Mouse (Mus musculus) liver, adult 2 months (tissue): ENCODE results near the gene Myo1a. TPM values are rescaled to one million over a fixed set of nuclear protein-coding genes. Genes with fewer than 3 reads are reported as not detected.

Source experiments
- DNase-seq: peaks from one replicate; pipeline ENCODE4 v3.0.0-alpha.2; 2011; ENCODE audit warnings: low read depth, low spot score; ENCODE audit errors: extremely low read depth
- H3K27ac ChIP-seq: fragments of 200-500 bp; replicated peaks from 2 replicates; pipeline ENCODE4 v1.5.1; 2012; ENCODE audit warnings: low read depth, mild to moderate bottlenecking, control low read depth, inconsistent platforms, low read length; ENCODE audit not compliant: insufficient read depth
- H3K27me3 ChIP-seq: fragments of 200-500 bp; 2 replicates; pipeline ENCODE4 v1.6.1; 2012; ENCODE audit warnings: mild to moderate bottlenecking, moderate library complexity, low read length, inconsistent platforms; ENCODE audit not compliant: control insufficient read depth, insufficient read depth
- H3K36me3 ChIP-seq: fragments of 200-500 bp; 2 replicates; pipeline ENCODE4 v1.6.1; 2012; ENCODE audit warnings: low read length, inconsistent platforms; ENCODE audit not compliant: control insufficient read depth, insufficient read depth
- H3K4me1 ChIP-seq: fragments of 200-500 bp; 2 replicates; pipeline ENCODE4 v1.6.1; 2011; ENCODE audit warnings: low read length; ENCODE audit not compliant: control insufficient read depth, insufficient read depth
- H3K4me3 ChIP-seq: fragments of 200-500 bp; 2 replicates; pipeline ENCODE4 v1.5.1; 2011; ENCODE audit warnings: low read depth, mild to moderate bottlenecking, control low read depth, low read length, moderate library complexity; ENCODE audit not compliant: insufficient read depth
- H3K79me2 ChIP-seq: fragments of 200-500 bp; 2 replicates; pipeline ENCODE4 v1.6.1; 2012; ENCODE audit warnings: inconsistent platforms, mild to moderate bottlenecking, low read length, moderate library complexity; ENCODE audit not compliant: control insufficient read depth, insufficient read depth
- H3K9ac ChIP-seq: fragments of 200-500 bp; 2 replicates; pipeline ENCODE4 v1.6.1; 2012; ENCODE audit warnings: low read depth, mild to moderate bottlenecking, control low read depth, inconsistent platforms, low read length
- CTCF ChIP-seq: fragments of 200-500 bp; IDR thresholded peaks from 2 replicates; pipeline ENCODE4 v1.5.1; 2011; ENCODE audit warnings: low read depth, low read length, control low read depth
- POLR2A ChIP-seq: fragments of 200-500 bp; IDR thresholded peaks from 2 replicates; pipeline ENCODE4 v1.6.1; 2011; ENCODE audit warnings: low read length, control low read depth; ENCODE audit not compliant: insufficient read depth; ENCODE audit errors: extremely low read depth
- WGBS: fragments of 180-500 bp; shearing (Covaris S2); methylation state at CpG from one replicate; pipeline ENCODE4 v1.1.7; 2018; 5-methylcytosine and 5-hydroxymethylcytosine counted together
- polyA plus RNA-seq: library from polyadenylated mRNA; depleted of rRNA; stranded (reverse); fragments of >200 nt; gene quantifications from 2 replicates; pipeline ENCODE4 v1.2.3, GENCODE M21; 2012
- total RNA-seq: library from RNA; depleted of rRNA; stranded (reverse); fragments of >200 nt; gene quantifications from 2 replicates; pipeline ENCODE4 v1.2.3, GENCODE M21; 2014

The Myo1a gene
- total and polyA plus RNA-seq, 2 experiments: 0.02 to 0.18 TPM

- H3K27me3 ChIP-seq: no peaks in the 10 kb centered on the region
- WGBS: 51% methylated on average over 7 of the region's 7 CpGs
- peaks cover 11% of the 10 kb centered on the region for H3K4me1 ChIP-seq
- H3K27ac ChIP-seq: 0 out of 2 replicates have a peak overlapping the region, but pooled peaks have one; percentile 94
- TF ChIP-seq CTCF: no peak
- no peak for TF ChIP-seq POLR2A
- H3K4me3 ChIP-seq: no peak overlapping the region
- peaks cover 9% of the 10 kb centered on the region; the same call in 1 of the 2 replicates for H3K79me2 ChIP-seq
- no peak overlapping the region for H3K9ac ChIP-seq
- DNase-seq: no peak
- no peaks in the 10 kb centered on the region for H3K36me3 ChIP-seq
Measured at GRCm38 (mm10) chr10:127669170-127669569, 35.8 kb upstream of the Myo1a start.

- 84% methylated on average over 2 of the region's 2 CpGs for WGBS
- no peaks in the 10 kb centered on the region for H3K36me3 ChIP-seq
- H3K27ac ChIP-seq: no peak overlapping the region
- DNase-seq: no peak
- no peak overlapping the region for H3K4me3 ChIP-seq
- H3K79me2 ChIP-seq: peaks cover 3% of the 10 kb centered on the region; the same call in 1 of the 2 replicates
- H3K9ac ChIP-seq: no peak overlapping the region
- H3K27me3 ChIP-seq: no peaks in the 10 kb centered on the region
- TF ChIP-seq CTCF (no peak), POLR2A (no peak)
- peaks cover 7% of the 10 kb centered on the region for H3K4me1 ChIP-seq
Measured at GRCm38 (mm10) chr10:127670185-127670584, 34.8 kb upstream of the Myo1a start.

GRCm38 (mm10) chr10:127671276-127671675 lies 33.7 kb upstream of the Myo1a start:
- H3K27ac ChIP-seq: no peak overlapping the region
- TF ChIP-seq POLR2A: no peak
- peak; percentile 76 for TF ChIP-seq CTCF
- H3K4me3 ChIP-seq: no peak overlapping the region
- H3K36me3 ChIP-seq: no peaks in the 10 kb centered on the region
- no peaks in the 10 kb centered on the region for H3K79me2 ChIP-seq
- no peaks in the 10 kb centered on the region for H3K27me3 ChIP-seq
- 49% methylated on average over 2 of the region's 2 CpGs for WGBS
- H3K9ac ChIP-seq: no peak overlapping the region
- DNase-seq: peak; percentile 26
- H3K4me1 ChIP-seq: peaks cover 2% of the 10 kb centered on the region; the same call in 1 of the 2 replicates

- Histone ChIP-seq H3K4me3 (no peak overlapping the region), H3K9ac (no peak overlapping the region), H3K27ac (no peak overlapping the region), H3K79me2 (no peaks in the 10 kb centered on the region), H3K4me1 (peaks cover 7% of the 10 kb centered on the region), H3K27me3 (no peaks in the 10 kb centered on the region), H3K36me3 (no peaks in the 10 kb centered on the region)
- no peak for DNase-seq
- 93% methylated on average over 6 of the region's 6 CpGs for WGBS
- TF ChIP-seq POLR2A (no peak), CTCF (no peak)
Measured at GRCm38 (mm10) chr10:127674046-127674655, 30.8 kb upstream of the Myo1a start.

- no peak for TF ChIP-seq POLR2A
- TF ChIP-seq CTCF: peak; percentile 70
- Histone ChIP-seq H3K79me2 (no peaks in the 10 kb centered on the region), H3K4me1 (peaks cover 7% of the 10 kb centered on the region), H3K4me3 (0 out of 2 replicates have a peak overlapping the region, but pooled peaks have one; percentile 3), H3K9ac (no peak overlapping the region), H3K27ac (no peak overlapping the region; the same call in 1 of the 2 replicates), H3K27me3 (no peaks in the 10 kb centered on the region), H3K36me3 (no peaks in the 10 kb centered on the region)
- 62% methylated on average over 8 of the region's 8 CpGs for whole genome bisulfite sequencing
- peak; percentile 94 for DNase-seq
Measured at GRCm38 (mm10) chr10:127674794-127675522, 30.0 kb upstream of the Myo1a start.

GRCm38 (mm10) chr10:127675859-127676398 lies 29.0 kb upstream of the Myo1a start:
- Histone ChIP-seq H3K27ac (no peak overlapping the region; the same call in 1 of the 2 replicates), H3K36me3 (no peaks in the 10 kb centered on the region), H3K4me1 (peaks cover 7% of the 10 kb centered on the region), H3K9ac (no peak overlapping the region; the same call in 1 of the 2 replicates), H3K79me2 (no peaks in the 10 kb centered on the region), H3K4me3 (peak overlapping the region; percentile 68; the same call in 1 of the 2 replicates), H3K27me3 (no peaks in the 10 kb centered on the region)
- DNase-seq: peak; percentile 18
- TF ChIP-seq POLR2A: no peak
- no peak for TF ChIP-seq CTCF
- 37% methylated on average over 5 of the region's 5 CpGs for WGBS
